Mouse (Mus musculus) kidney, adult 2 months (tissue): ENCODE measurements around the gene Sh3rf1. TPM values are rescaled to one million over a fixed set of nuclear protein-coding genes. Genes with fewer than 3 reads are reported as not detected.

Experiments used
- DNase-seq: peaks from one replicate; pipeline ENCODE4 v3.0.0; 2021
- H3K27ac ChIP-seq: fragments of 200-500 bp; 2 replicates; pipeline ENCODE4 v1.5.1; 2012; ENCODE audit warnings: low read depth, low read length, control low read depth, inconsistent platforms; ENCODE audit not compliant: insufficient read depth
- H3K27me3 ChIP-seq: fragments of 200-500 bp; replicated peaks from 2 replicates; pipeline ENCODE4 v1.6.1; 2012; ENCODE audit warnings: mild to moderate bottlenecking, moderate library complexity, low read length, inconsistent platforms; ENCODE audit not compliant: control insufficient read depth, insufficient read depth
- H3K36me3 ChIP-seq: fragments of 200-500 bp; 2 replicates; pipeline ENCODE4 v1.6.1; 2012; ENCODE audit warnings: mild to moderate bottlenecking, moderate library complexity, low read length, inconsistent platforms; ENCODE audit not compliant: control insufficient read depth, insufficient read depth
- H3K4me1 ChIP-seq: fragments of 200-500 bp; 2 replicates; pipeline ENCODE4 v1.6.1; 2011; ENCODE audit warnings: low read length; ENCODE audit not compliant: control insufficient read depth, insufficient read depth
- H3K4me3 ChIP-seq: fragments of 200-500 bp; 2 replicates; pipeline ENCODE4 v1.5.1; 2011; ENCODE audit warnings: mild to moderate bottlenecking, low read depth, low read length, control low read depth; ENCODE audit not compliant: insufficient read depth
- CTCF ChIP-seq: fragments of 200-500 bp; conservative IDR thresholded peaks from 2 replicates; pipeline ENCODE4 v1.5.1; 2011; ENCODE audit warnings: low read depth, mild to moderate bottlenecking, control low read depth, low read length, moderate library complexity, mixed read lengths; ENCODE audit not compliant: insufficient read depth, insufficient read length
- POLR2A ChIP-seq: fragments of 200-500 bp; IDR thresholded peaks from one replicate; pipeline ENCODE4 v1.6.1; 2011; ENCODE audit warnings: low read depth, low read length, control low read depth
- WGBS: fragments of 180-500 bp; shearing (Covaris S2); methylation state at CpG from one replicate; pipeline ENCODE4 v1.1.7; 2018; 5-methylcytosine and 5-hydroxymethylcytosine counted together
- polyA plus RNA-seq: library from polyadenylated mRNA; depleted of rRNA; stranded (reverse); fragments of >200 nt; gene quantifications from 2 replicates; pipeline ENCODE4 v1.2.3, GENCODE M21; 2012

The Sh3rf1 gene
- polyA plus RNA-seq, 1 experiment: 14.4 TPM

- WGBS: 74% methylated on average over 9 of the region's 9 CpGs
- Histone ChIP-seq H3K27me3 (no peaks in the 10 kb centered on the region), H3K4me1 (no peaks in the 10 kb centered on the region), H3K27ac (no peak overlapping the region), H3K4me3 (no peak overlapping the region), H3K36me3 (no peaks in the 10 kb centered on the region; the same call in none of the 2 replicates)
- TF ChIP-seq CTCF (no peak), POLR2A (no peak)
- no peak for DNase-seq
Observed at GRCm38 (mm10) chr8:61350443-61350842, 126.8 kb downstream of the Sh3rf1 start.

GRCm38 (mm10) chr8:61351638-61352037, 128.0 kb downstream of the Sh3rf1 start:
- H3K4me3 ChIP-seq: no peak overlapping the region
- TF ChIP-seq CTCF: no peak
- TF ChIP-seq POLR2A: no peak
- H3K4me1 ChIP-seq: no peaks in the 10 kb centered on the region; the same call in 1 of the 2 replicates
- no peaks in the 10 kb centered on the region; the same call in none of the 2 replicates for H3K36me3 ChIP-seq
- H3K27ac ChIP-seq: no peak overlapping the region
- no peak for DNase-seq
- WGBS: 89% methylated on average over 5 of the region's 5 CpGs
- H3K27me3 ChIP-seq: no peaks in the 10 kb centered on the region

GRCm38 (mm10) chr8:61355503-61355902, 131.8 kb downstream of the Sh3rf1 start:
- no peaks in the 10 kb centered on the region for H3K36me3 ChIP-seq
- H3K27me3 ChIP-seq: no peaks in the 10 kb centered on the region
- no peak for TF ChIP-seq POLR2A
- no peak for TF ChIP-seq CTCF
- peaks cover 21% of the 10 kb centered on the region for H3K4me1 ChIP-seq
- H3K4me3 ChIP-seq: no peak overlapping the region
- no peak overlapping the region for H3K27ac ChIP-seq
- 66% methylated on average over 5 of the region's 5 CpGs for WGBS
- no peak for DNase-seq

GRCm38 (mm10) chr8:61359004-61359403, 135.3 kb downstream of the Sh3rf1 start:
- Histone ChIP-seq H3K36me3 (peaks cover 6% of the 10 kb centered on the region), H3K4me1 (peaks cover 26% of the 10 kb centered on the region), H3K27ac (peak overlapping the region; percentile 68; the same call in 1 of the 2 replicates), H3K4me3 (no peak overlapping the region), H3K27me3 (no peaks in the 10 kb centered on the region)
- no peak for TF ChIP-seq CTCF
- no peak for TF ChIP-seq POLR2A
- 37% methylated on average over 8 of the region's 8 CpGs for WGBS
- DNase-seq: no peak

GRCm38 (mm10) chr8:61359851-61360272, 136.2 kb downstream of the Sh3rf1 start:
- H3K4me3 ChIP-seq: no peak overlapping the region
- 38% methylated on average over 10 of the region's 10 CpGs for WGBS
- TF ChIP-seq CTCF (no peak), POLR2A (no peak)
- peak overlapping the region; percentile 86 for H3K27ac ChIP-seq
- H3K27me3 ChIP-seq: no peaks in the 10 kb centered on the region
- H3K36me3 ChIP-seq: peaks cover 8% of the 10 kb centered on the region
- peaks cover 26% of the 10 kb centered on the region for H3K4me1 ChIP-seq
- DNase-seq: peak; percentile 93

- DNase-seq: peak; percentile 84
- no peaks in the 10 kb centered on the region for H3K27me3 ChIP-seq
- H3K4me1 ChIP-seq: peaks cover 26% of the 10 kb centered on the region
- H3K27ac ChIP-seq: peak overlapping the region; percentile 86
- 47% methylated on average over 4 of the region's 4 CpGs for WGBS
- no peak overlapping the region for H3K4me3 ChIP-seq
- H3K36me3 ChIP-seq: peaks cover 8% of the 10 kb centered on the region
- no peak for TF ChIP-seq CTCF
Observed at GRCm38 (mm10) chr8:61360362-61360761, 136.7 kb downstream of the Sh3rf1 start.

GRCm38 (mm10) chr8:61361476-61361875, 137.8 kb downstream of the Sh3rf1 start:
- TF ChIP-seq CTCF (no peak), POLR2A (no peak)
- no peaks in the 10 kb centered on the region for H3K27me3 ChIP-seq
- H3K36me3 ChIP-seq: peaks cover 12% of the 10 kb centered on the region
- H3K4me3 ChIP-seq: no peak overlapping the region
- no peak for DNase-seq
- 91% methylated on average over 11 of the region's 11 CpGs for WGBS
- no peak overlapping the region for H3K27ac ChIP-seq
- peaks cover 26% of the 10 kb centered on the region for H3K4me1 ChIP-seq
